Mouse (Mus musculus): ENCODE data around the gene Pdcd11.

Pdcd11 gene

DNA sequence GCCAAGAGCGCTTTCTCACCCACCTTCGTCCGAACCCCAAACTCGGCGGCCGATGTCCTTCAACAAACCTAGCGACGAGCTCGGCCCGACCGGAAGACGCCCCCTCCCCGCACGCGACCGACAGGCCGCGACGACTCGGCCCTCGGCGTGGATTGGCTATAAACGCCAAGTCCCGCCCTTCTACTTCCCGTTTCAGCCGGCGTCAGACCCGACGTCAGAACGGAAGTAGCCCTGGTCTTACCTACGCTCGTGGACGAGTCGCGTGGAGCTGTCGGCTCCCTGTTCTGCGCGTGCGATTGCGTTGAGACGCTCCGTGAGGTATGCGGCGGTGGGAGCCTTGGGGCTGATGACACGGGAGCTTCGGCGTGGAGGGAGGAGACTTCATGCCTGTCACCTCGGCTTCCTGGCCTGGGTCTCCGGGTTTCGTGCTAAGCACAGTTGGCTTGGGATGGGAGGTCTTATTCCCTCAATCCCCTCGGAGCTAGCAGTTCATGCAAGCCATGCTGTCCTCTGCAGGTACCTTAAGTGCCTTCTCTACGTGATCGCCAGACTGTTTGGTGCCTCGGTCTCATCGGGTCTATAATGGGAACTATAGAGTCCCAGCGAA, at the start of gene Pdcd11, which contains the start of gene Usmg5:
Gene Pdcd11, plus strand, starts transcription at position 219 of the 607 bp plus-strand sequence.
Gene Usmg5, minus strand, starts transcription at position 98 of the 607 bp plus-strand sequence.
- DNase-seq, result peak; percentile 95

DNA sequence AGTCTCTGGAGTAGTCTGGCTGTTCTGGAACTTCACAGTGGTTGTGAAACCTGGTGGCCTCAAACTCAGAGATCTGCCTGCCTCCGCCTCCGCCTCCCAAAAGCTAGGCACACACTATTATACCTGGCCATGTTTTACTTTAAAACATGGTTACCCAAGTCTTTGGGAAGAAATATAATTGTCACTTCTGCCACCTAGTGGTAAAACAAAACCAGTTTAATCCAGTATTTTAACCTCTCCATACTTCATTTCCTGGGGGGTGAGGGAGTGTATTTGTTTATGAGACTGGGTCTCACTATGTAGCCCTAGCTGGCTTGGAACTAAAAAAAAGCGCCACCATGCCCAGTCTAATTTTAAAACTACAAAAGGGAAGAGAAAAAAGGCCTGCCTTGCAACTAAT, 47.0 kb upstream of the Pdcd11 start:
- no peak for DNase-seq

DNA sequence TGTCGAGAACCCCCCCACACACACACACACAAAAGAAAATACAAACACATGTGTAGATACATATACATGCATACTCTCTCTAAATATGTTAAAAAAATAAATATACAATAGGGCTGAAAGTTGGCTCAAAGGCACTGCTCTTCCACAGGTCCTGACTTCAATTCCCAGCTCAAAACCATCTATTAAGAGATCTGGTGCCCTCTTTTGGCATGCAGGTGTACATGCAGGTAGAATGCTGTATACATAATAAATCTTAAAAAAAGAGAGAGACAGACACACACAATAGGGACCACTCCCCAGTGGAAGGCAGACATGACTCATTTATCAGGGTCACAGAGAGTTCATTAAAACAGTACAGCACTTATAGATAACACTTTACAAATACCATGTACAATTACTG, 44.2 kb upstream of the Pdcd11 start:
- no peak for DNase-seq

DNA sequence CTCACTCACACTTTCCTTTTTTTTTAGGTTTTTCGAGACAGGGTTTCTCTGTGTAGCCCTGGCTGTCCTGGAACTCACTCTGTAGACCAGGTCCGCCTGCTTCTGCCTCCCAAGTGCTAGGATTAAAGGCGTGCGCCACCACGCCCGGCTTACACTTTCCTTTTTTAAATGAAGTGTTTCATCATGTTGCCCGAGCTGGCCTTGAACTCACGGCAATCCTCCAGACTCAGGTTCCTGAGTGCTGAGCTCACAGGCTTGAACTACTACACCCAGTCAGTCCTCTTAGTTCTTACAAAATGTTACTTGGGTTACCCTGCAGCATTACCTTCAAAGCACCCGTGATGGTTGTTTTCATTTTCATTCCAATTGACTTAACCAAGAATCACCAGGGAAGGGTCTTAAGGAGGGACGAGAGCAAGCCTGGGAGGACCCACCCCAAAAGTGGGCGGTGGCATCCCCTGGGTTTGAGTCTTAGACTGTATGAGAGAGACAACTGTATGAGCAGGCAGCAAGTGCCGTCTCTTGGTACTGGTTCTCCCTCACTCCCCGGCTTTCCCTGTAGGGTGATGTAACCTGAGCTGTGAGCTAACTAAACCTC, 43.2 kb upstream of the Pdcd11 start:
- no peak for DNase-seq

DNA sequence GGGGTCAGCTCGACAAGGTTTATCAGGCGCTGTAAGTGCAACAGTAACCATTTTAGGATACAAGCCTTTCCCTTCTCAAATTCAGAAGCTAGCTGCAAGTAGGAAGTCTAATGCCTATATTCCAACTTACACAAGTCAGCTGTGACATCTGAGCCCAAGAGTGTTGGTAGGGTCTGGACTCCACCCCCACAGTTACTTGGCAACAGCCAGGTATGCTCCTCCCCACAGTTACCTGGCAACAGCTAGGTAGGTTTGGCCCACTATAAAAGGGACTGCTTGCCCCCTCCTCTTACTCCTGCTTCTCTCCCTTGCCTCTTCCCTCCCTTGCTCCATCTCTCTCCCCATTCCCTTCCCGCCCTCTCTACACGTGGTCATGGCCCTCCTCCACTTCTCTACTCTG, 41.5 kb upstream of the Pdcd11 start:
- no peak for DNase-seq

DNA sequence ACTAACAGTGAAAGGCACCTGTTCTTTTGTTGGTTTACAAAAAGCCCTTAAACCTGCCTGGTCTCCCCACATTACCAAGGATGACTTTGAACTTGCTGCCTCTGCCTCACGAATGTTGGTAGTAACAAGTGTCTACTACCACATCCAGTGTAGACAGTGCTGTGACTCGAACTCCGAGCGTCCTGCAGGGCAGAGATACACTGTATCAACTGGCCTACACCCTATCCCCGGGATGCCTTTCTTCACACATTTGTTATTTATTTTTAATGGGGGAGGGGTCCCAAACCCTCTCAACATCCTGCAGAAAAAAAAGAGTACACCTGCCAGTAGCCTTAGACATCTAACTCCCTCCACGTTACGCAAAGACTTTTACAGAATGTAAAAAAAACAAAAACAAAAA, 40.7 kb upstream of the Pdcd11 start:
- no peak for DNase-seq

DNA sequence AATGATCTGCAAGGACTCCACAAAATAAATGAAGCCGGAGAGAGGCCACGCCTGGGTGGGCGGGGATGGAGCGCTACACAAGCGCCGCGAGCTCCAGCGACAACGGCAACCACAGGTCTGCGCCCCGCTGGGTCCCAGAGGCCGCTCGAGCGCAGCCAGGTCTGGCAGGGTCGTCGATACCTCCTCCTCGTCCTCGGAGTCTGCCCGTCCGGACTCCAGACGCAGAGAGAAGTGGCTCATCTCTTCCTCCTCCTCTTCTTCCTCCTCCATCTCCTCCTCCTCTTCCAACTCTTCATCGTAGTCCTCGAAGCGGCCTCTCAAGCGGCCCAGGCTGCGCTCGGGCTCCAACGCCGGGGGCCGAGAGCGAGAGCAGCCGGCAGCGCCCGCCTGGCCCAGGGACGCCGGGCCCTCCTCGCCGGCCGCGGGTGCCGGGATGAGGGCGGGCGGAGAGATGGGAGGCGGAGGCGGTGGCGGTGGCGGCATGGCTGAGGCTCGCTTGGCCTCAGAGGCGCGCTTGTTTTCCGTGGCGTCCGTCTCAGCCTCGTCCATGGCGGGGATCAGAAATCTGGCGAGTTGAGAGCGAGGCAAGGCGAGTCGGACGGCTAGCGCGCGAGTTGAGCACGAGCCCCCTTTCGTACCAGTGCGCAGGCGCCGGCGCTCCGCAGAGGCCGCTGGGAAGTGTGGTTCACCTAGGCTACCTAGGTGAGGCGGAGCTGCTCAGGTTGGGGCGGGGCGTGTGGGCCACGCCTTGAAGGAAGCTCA, 40.1 kb upstream of the Pdcd11 start, which contains the start of gene Pcgf6:
Gene Pcgf6, minus strand, starts transcription at position 636 of the 762 bp plus-strand sequence.
- peak; percentile 86 for DNase-seq

DNA sequence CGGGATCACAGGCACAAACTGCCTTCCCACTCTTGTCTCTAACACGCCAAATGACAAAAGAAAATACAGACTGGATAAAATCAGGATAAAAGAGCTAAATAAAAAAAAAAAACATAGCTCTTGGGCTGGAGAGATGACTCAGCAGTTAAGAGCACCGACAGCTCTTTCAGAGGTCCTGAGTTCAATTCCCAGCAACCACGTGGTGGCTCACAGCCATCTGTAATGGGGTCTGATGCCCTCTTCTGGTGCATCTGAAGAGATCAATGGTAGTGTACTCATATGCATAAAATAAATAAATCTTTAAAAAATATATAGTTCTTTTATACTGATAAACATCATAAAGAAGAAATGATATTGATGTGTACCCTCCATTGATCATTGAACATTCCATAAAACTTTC, 37.6 kb upstream of the Pdcd11 start:
- no peak for DNase-seq

DNA sequence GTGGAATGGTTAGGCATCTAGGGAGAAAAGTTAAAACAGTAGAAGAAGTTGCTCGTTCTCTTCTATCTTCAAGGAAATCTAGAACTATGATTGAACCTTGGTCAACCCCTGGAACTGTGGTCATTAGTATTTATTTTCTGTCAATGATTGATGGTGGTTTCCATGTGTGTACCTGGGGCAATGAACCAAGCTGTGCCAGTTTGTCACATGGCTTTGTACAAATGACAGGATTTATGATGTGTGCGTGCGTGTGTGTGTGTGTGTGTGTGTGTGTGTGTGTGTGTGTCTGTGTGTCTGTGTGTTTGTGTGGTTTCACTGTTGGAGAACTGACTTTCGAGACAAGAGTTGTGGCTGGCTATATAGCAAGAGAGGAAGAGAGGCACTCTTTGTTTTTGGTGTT, 37.1 kb upstream of the Pdcd11 start:
- peak; percentile 72 for DNase-seq

DNA sequence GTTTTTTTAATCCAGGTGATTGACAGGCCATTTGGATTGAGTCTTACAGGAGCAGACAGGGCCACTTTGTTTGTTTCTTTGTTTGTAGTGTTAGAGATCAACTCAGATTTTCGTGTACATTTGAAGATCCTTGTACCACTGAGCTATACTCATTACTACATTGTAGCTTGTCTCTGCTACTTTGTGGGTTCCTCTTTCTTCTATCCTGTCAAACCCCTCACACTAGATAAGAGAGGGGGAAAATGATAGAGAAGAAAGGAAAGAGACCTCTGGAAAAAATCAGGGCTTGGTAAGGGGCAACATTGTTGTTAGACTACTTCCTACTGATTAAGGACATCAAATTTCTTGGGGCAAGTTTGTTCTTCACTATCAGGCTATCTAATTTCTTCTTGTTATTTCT, 32.9 kb upstream of the Pdcd11 start:
- no peak for DNase-seq

DNA sequence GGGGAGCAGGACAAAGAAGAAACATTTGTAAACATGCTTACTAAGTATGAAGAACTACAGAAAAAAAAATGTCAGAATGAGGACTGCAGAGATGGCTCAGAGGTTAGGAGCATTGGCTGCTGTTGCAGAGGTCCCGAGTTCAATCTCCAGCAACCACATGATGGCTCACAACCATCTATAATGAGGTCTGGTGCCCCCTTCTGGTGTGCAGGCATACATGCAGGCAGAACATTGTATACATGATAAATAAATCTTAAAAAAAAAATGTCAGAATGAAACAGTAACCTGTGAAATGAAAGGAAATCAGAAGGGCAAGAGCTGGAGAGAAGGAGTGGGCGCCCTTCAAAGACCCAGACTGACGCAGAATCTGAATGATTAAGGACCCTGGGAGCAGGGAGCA, 24.7 kb upstream of the Pdcd11 start:
- DNase-seq, result no peak

DNA sequence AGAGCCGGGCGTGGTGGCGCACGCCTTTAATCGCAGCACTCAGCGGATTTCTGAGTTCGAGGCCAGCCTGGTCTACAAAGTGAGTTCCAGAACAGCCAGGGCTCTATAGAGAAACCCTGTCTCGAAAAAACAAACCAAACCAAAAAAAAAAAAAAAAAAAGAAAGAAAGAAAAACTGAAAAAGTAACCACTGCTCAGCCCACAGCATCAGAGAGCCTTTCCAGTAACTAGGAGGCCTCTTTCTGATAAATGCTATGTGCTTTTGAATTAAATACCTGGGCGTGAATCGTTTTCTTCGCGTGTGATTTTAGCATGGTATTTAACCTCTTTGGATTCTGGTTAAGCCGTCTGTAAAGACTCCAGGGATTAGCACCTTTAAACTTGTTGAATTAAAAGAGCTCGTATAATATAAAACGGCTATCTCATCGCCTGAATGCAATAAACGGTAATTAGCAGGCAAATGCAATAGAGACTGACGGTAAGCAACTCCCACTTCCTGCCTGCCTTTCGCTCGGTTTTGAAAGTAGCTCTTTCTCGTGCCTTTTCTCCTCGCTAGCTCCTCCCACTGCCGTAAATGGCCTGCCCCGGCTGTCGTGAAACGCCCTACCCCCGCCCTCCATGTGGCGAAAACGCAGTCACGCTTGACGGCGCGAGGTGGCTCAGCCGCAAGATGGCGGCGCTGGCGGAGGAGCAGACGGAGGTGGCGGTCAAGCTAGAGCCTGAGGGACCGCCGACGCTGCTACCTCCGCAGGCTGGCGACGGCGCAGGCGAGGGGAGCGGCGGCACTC, 23.3 kb upstream of the Pdcd11 start, which contains the start of gene Taf5:
Gene Taf5, plus strand, starts transcription at position 651 of the 787 bp plus-strand sequence.
- peak; percentile 95 for DNase-seq

DNA sequence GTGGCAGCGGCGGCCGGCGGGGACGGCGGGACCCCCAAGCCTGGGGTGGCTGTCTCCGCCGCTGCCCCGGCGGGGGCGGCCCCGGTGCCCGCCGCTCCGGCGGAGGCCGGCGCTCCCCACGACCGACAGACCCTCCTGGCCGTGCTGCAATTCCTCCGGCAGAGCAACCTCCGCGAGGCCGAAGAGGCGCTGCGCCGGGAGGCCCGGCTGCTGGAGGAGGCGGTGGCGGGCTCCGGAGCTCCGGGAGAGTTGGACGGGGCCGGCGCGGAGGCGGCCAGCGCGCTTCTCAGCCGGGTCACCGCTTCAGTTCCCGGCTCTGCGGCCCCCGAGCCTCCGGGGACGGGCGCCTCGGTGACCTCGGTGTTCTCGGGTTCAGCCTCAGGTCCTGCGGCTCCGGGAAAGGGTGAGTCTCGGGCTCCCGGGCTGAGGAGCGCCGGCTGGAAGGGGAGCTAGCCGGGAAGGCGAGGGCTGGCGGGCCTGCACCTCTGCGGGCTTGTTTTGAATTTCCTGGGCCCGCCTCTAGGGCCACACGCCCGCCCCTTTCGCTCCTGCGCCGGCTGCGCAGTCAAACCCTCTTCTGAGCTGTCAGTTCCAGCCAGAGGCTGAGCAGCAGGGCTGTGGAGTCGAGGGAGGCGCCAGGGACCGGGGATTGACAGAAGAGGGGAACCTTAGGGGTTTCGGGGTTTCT, 22.5 kb upstream of the Pdcd11 start:
- DNase-seq, result peak; percentile 82

DNA sequence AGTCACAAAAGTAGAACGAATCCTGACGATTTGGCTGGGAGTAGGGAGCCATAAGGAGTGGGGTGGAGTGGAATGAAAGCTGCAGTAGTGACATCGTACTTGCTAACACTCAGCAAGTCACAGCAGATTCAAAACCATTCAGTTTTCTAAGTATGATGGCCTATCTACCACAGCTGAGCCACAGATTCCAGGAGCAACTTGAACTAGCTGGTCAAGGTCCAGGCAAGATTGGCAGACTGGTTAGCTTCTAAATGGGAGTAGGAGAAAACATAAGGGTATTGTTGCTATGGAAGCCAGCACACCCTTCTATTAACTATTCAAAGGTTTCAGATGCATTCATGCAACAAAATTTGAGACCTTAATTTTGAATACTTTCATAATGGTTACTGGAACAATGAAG, 2.3 kb upstream of the Pdcd11 start:
- peak; percentile 60 for DNase-seq

DNA sequence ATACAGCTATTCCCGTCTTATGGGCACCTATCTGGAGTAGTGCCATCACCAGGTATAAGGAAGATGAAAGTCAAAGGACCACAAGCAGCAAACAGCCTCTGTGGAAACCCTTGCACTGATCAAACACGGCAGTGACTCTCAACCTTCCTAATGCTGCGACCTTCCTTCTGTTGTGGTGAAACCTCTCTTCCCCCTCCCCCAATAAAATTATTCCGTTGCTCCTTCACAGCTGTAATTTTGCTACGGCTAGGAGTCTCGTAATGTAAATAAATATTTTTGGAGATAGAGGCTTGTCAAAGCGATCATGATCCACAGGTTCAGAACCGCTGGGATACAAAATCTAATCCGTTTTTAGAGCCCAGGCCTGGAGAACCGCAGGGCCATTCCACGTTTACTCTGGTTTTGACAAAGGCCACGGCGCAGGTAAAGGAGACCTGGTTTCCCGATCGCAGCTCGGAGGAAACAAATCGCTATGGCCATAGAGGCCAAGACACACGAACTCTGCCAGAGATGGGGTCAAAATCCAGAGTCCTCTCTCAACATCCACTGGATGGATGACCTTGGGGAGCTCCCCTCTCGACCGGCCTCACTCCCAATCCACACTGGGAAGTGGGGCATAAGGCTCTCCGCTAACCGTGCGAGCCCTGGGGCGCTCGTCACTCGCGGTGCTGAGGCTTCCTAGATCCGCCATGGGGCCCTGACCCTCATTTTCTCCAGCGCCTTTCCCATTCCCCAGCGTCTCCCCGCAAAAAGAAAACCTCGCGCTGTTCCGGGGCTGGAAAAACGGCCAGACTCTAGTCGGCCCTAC, 646 bp upstream of the Pdcd11 start:
- DNase-seq, result peak; percentile 51

DNA sequence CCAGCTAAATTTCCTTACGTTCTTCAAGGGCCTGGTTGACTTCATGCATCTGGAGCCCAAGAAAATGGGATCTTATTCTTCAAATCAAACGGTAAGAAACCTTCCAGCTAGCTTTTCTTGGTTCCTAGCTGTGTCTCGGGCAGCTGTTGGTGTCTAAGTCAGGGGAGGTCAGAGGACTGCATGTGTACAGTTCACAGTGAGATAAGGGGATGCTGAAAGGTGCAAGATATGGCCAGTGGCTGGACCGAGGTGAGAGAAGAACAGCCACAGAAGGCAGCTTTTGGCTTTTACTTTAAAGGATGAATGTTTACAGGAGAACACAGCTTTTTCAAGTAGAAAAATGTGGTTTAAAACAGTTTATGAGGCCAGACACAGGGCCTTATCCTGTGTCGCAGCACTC, 10.5 kb downstream of the Pdcd11 start:
- DNase-seq, result no peak

DNA sequence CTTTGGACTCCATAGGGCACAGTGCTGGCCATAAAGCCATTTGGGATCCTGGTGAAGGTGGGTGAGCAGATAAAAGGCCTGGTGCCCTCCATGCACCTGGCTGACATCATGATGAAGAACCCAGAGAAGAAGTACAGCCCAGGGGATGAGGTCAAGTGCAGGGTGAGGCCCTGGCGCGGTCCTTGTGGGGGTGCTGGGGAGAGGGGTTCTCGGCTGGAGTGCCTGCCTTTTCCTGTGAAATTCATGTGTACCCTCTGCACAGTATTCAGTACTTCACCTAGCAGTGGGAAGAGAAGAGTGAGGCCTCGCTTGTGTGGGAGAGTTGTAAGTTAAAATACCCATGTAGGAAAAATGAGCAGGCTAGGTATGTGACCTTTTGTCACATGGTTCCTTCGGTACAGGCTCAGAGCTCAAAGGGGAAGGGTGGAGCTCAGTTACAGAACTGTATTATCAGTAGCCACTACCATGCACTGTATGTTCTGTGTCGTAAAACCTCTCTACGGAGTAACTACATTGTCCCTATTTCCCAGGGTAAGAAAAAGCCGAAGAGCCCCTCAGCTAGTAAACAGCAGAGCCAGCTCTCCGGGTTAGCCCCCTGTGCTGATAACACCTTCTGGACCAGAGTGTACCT, 14.2 kb downstream of the Pdcd11 start:
- no peak for DNase-seq

DNA sequence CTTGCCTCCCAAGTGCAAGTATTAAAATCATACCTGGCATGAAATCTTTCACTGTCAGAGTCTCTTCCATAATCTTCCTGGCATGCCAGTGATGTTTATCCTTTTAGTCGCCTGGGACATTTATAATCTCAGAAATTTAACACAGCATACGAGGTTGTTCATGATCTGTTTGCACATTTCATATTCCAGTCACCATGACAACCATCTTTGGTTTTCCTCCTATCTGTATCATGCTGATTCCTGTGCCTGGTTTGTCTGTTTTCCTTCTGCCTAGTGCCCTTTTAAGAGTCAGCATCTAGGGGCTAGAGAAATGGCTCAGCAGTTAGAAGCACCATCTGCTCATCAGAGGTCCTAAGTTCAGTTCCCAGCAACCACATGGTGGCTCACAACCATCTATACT, 28.1 kb downstream of the Pdcd11 start:
- DNase-seq, result no peak

DNA sequence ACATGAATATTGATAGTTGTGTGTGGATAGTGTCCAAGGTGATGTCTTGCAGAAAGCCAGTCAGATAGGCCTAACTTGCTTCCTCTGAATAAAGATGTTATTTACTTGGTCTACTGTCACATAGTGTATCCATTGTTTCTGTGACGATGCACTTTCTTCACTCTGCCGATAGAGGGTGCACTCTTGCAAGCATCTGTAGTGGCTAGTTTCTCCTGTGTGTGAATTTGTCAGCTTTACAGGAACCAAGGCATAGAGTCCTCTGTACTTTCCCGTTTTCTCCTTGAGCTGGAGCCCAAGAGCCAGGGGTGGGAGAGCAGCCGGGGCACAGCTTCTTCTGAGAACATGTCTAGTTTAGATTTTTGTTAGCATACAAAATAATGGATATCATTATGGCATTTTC, 30.5 kb downstream of the Pdcd11 start:
- no peak for DNase-seq

DNA sequence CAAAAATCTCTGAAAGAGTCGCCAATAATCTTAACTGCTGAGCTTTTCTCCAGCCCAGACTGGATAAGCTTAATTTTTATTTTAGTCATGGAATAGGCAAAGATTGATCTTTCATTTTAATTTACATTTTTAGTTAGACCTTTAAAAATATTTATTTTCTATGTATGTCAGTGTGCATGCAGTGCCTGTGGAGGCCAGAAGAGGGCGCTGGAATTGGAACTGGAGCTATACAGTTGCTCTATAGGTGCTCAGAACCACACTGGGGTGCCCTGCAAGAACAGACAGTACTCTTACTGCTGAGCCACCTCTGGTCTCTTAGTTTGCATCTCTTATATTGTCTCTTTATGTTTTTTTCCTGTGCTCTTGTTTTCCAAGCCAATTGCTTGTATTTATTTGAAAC, 32.2 kb downstream of the Pdcd11 start:
- DNase-seq, result no peak

DNA sequence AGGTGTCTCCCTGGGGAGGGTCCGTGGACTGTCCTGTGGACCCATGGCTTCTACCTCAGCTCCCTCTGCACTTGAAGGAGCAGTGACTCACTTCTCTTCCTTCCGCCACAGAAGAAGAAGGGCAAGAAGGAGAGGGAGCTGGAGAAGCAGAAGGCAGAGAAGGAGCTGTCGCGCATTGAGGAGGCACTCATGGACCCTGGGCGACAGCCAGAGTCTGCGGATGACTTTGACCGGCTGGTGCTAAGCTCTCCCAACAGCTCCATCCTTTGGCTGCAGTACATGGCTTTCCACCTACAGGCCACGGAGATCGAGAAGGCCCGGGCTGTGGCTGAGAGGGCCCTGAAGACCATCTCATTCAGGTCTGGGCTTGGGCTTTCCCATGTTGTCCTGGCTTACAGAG, 37.6 kb downstream of the Pdcd11 start:
- DNase-seq, result no peak

All from kidney, adult 11 months (tissue).